Mouse (Mus musculus) left cerebral cortex, adult 11 months (tissue): Measurements from ENCODE around the gene Serpina3f.

Experiments used
- DNase-seq: peaks from one replicate; pipeline ENCODE4 v3.0.0; 2022; ENCODE audit warnings: low spot score

Gene Serpina3f

GRCm38 (mm10) chr12:104248231-104248630, 33.9 kb downstream of the Serpina3f start:
- no peak for DNase-seq

GRCm38 (mm10) chr12:104261041-104261440, 46.7 kb downstream of the Serpina3f start:
- no peak for DNase-seq

DNA sequence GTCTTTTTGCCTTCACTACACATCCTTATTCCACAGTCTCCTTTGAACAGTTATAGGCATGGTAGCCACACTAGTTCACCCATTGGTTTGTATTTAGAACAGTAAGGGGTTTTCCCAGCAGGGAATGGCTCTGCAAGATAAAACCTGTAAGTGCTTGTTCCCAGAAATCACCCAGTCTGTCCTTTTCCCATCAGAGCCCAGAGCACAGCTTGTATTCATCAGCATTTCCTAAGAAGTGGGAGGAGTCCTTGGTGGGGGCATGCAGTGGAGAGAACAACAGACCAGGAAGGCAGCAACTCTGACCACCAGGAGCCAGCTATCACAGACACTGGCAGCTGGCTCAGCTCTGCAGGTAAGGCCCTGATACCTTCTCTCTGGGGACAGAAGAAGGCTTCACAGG, 48.5 kb downstream of the Serpina3f start, which contains the start of gene Serpina3i:
Serpina3i (plus strand) TSS at position 260 of the 400 bp plus-strand sequence.
- DNase-seq = no peak

DNA sequence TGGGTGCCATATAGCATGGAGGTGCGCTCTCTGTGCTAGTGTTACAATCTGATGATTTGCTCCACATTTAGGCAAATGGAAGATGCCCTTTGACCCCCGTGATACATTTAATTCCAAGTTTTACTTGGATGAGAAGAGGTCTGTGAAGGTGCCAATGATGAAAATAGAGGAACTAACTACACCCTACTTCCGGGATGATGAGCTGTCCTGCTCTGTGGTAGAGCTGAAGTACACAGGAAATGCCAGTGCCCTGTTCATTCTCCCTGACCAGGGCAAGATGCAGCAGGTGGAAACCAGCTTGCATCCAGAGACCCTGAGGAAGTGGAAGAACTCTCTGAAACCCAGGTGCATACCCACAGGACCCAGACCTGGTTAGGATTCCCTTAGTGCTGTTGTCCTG, 52.0 kb downstream of the Serpina3f start:
- DNase-seq = no peak
